Mouse (Mus musculus): ENCODE results near the gene Lor. TPM values are rescaled to one million over a fixed set of nuclear protein-coding genes. Genes with fewer than 3 reads are reported as not detected.

Lor gene
- 2.5 and 3.7 TPM in 2 replicates for polyA plus RNA-seq (2015; fragmentation: Nextera tagmentation; extraction: Ambion mirVana)

DNA sequence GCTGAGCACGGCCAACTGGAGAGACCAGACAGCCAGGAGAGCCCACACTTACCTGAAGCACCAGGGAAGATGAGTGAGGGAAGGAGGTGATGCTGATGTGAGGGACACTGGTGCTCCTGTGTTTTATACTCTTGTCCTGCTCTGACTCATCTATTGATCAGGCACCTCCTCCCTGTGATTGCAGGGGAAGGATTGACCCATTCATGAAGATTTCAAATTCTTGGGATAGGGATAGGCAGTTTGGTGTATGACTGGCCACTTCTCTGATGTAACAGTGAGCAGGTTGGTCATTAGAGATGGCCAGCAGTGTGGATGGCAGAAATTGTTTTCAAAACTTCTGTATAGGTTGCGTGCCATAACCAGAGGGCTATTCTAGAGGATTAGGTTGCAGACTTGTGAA lies at the start of gene Lor:
TSS of gene Lor (minus strand) at position 101 of the 400 bp plus-strand sequence.
- Histone ChIP-seq H3K4me1 (replicated peaks) (peaks cover 15% of the 10 kb centered on the region), H3K27ac (peak within 1 kb of the TSS; percentile 97), H3K9me3 (no peaks in the 10 kb centered on the region), H3K36me3 (no peaks in the 10 kb centered on the region), H3K4me3 (replicated peaks) (peak within 1 kb of the TSS; percentile 75), H3K27me3 (peaks cover 27% of the 10 kb centered on the region), H3K4me2 (replicated peaks) (peak within 1 kb of the TSS; percentile 79), H3K9ac (replicated peaks) (peak within 1 kb of the TSS; percentile 86)
- no peak for ATAC-seq
- 86% methylated on average over 2 of the region's 2 CpGs for WGBS

DNA sequence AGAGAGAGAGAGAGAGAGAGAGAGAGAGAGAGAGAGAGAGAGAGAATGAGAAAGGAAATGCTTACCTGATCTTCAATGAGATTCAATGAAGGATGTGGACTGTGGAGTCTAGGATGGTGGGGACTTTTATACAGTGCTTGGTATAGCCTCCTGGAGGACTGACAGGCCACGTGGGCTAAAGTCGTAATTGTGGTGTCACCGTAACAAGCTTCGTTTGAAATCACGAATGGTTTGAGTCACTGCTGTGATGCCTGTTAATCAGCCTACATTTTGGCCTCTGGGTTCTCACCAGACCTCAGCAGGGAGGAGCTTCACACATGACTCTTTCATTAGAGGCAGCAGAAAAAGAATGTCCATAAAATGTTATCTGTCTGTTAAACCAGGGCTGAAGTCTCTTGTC lies 40.9 kb upstream of the Lor start, which contains the start of gene Prr9:
TSS of gene Prr9 (minus strand) at position 101 of the 400 bp plus-strand sequence.
- H3K27ac ChIP-seq, result no peak within 1 kb of the TSS
- H3K27me3 ChIP-seq, result no peaks in the 10 kb centered on the region
- 83% methylated on average over 5 of the region's 5 CpGs for WGBS
- H3K4me2 ChIP-seq (replicated peaks), result no peak within 1 kb of the TSS
- H3K36me3 ChIP-seq, result no peaks in the 10 kb centered on the region
- no peaks in the 10 kb centered on the region for H3K9me3 ChIP-seq
- H3K9ac ChIP-seq (replicated peaks), result no peak within 1 kb of the TSS
- no peak within 1 kb of the TSS for H3K4me3 ChIP-seq (replicated peaks)
- ATAC-seq, result no peak
- H3K4me1 ChIP-seq (replicated peaks), result no peaks in the 10 kb centered on the region

DNA sequence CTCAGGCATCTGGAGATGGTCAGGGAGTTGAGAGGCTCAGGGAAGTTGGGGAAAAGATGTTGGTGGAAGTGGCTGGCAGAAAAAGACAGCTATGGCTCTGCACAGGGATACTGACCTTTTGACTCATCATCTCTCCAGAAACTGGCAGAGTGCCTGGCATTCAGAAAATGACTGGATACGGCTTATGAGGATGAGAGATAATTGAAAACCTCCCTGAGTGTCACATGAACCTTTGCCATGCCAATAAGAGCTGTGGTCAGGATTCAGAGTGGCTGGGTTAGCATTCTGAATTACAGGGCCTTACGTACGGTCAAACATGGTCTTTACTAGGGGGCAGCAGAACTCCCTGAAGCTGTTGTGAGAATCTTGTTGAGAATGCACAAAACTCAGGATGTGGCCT lies 38.0 kb upstream of the Lor start:
- ATAC-seq, result no peak
- Histone ChIP-seq H3K4me3 (replicated peaks) (no peak overlapping the region), H3K4me2 (replicated peaks) (no peak overlapping the region), H3K9me3 (no peaks in the 10 kb centered on the region), H3K36me3 (no peaks in the 10 kb centered on the region), H3K4me1 (replicated peaks) (no peaks in the 10 kb centered on the region), H3K27me3 (no peaks in the 10 kb centered on the region), H3K27ac (no peak overlapping the region), H3K9ac (replicated peaks) (no peak overlapping the region)
- WGBS, result 86% methylated on average over 3 of the region's 3 CpGs

DNA sequence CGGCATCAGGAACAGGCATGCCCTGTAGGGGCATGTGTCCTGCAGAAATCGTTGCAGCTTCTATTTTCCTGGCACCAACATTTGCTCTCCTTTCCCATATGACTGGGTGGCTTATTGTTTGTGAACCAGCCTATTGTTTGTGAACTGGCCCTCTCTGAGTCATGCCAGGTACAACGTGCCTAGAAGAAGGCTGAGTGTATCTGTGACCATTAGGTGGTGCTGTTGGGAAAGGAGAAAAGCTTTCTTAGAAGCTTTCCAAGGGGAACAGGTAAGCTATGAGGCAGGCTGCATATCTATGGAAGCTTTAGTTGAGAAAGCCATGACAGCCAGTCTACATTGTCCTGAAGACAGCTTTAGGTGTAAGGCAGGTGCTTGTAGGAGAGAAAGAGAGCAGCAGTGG lies 35.0 kb upstream of the Lor start:
- Histone ChIP-seq H3K27ac (no peak overlapping the region), H3K4me3 (replicated peaks) (no peak overlapping the region), H3K4me2 (replicated peaks) (no peak overlapping the region), H3K9ac (replicated peaks) (no peak overlapping the region), H3K4me1 (replicated peaks) (no peaks in the 10 kb centered on the region), H3K36me3 (no peaks in the 10 kb centered on the region), H3K9me3 (no peaks in the 10 kb centered on the region), H3K27me3 (no peaks in the 10 kb centered on the region)
- ATAC-seq, result peak; percentile 50; the same call in 1 of the 2 replicates
- WGBS, result 41% methylated on average over 3 of the region's 3 CpGs

DNA sequence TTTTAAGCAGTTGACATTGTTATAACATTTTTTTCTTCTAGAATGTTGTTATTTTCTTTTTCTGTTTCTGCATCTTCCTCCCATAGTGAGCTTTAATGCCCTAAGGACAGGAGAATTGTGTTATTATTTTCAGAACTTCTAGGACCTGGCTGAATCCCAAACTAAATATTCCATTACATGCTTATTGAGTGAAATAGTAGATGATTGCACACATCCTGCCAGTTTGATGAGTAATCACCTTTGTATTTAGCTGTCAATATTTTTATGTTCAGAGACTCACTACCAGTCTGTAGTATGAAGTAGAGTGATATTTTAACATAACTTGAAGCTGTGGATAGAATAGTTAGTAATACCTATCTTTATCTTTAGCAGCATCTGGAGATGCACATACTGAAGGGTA lies 28.6 kb upstream of the Lor start:
- no peak overlapping the region for H3K9ac ChIP-seq (replicated peaks)
- no peaks in the 10 kb centered on the region for H3K4me1 ChIP-seq (replicated peaks)
- H3K27ac ChIP-seq, result no peak overlapping the region
- no peaks in the 10 kb centered on the region for H3K27me3 ChIP-seq
- no peak overlapping the region for H3K4me2 ChIP-seq (replicated peaks)
- no peak overlapping the region for H3K4me3 ChIP-seq (replicated peaks)
- H3K9me3 ChIP-seq, result no peaks in the 10 kb centered on the region
- no peak for ATAC-seq
- H3K36me3 ChIP-seq, result no peaks in the 10 kb centered on the region

DNA sequence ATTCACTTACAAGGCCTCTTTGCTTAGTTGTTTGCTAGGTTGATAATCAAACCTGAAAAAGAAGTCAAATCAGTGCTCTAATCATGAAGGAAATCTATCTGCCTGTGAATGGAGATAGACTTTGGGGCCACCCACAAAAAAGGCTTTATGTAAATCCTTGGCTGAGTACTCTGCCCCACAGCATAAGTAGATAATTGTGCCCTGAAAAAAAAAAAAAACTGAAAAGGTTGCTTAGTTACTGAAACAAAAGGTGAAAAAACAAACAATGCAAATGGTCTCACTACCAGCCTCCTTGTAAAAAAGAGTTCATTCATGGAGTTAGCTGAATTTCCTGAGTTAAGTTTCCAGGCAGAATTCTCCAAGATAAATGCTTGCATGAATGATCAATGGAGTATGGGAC lies 27.8 kb upstream of the Lor start:
- no peak overlapping the region for H3K27ac ChIP-seq
- no peaks in the 10 kb centered on the region for H3K27me3 ChIP-seq
- no peaks in the 10 kb centered on the region for H3K4me1 ChIP-seq (replicated peaks)
- H3K4me3 ChIP-seq (replicated peaks), result no peak overlapping the region
- H3K9ac ChIP-seq (replicated peaks), result no peak overlapping the region
- ATAC-seq, result 0 out of 2 replicates have a peak, but pooled peaks have one; percentile 14
- no peaks in the 10 kb centered on the region for H3K9me3 ChIP-seq
- no peaks in the 10 kb centered on the region for H3K36me3 ChIP-seq
- no peak overlapping the region for H3K4me2 ChIP-seq (replicated peaks)

DNA sequence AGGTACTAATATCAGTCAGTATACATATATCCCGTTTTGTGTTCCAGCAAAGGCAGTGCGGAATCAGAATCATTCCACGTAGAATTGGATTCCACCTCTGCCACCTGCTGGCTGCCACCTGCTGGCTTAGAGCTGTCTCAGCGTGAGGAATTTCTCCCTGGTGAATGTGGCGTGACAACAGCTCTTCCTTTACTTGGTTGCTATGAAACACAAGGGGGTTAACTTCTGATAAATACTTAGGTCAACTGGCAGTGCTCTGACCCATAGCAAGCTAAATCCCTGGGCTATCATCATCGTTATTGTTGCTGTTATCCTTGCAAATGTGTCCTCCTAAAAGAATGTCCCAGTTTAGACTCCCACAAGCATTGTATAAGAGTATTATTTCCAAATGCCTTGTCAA lies 23.6 kb upstream of the Lor start:
- H3K4me2 ChIP-seq (replicated peaks), result no peak overlapping the region
- 6% methylated on average over 6 of the region's 6 CpGs for WGBS
- H3K36me3 ChIP-seq, result no peaks in the 10 kb centered on the region
- H3K27me3 ChIP-seq, result no peaks in the 10 kb centered on the region
- H3K9ac ChIP-seq (replicated peaks), result no peak overlapping the region
- no peak overlapping the region for H3K27ac ChIP-seq
- no peaks in the 10 kb centered on the region for H3K4me1 ChIP-seq (replicated peaks)
- no peaks in the 10 kb centered on the region for H3K9me3 ChIP-seq
- ATAC-seq, result peak; percentile 76; the same call in 1 of the 2 replicates
- no peak overlapping the region for H3K4me3 ChIP-seq (replicated peaks)

DNA sequence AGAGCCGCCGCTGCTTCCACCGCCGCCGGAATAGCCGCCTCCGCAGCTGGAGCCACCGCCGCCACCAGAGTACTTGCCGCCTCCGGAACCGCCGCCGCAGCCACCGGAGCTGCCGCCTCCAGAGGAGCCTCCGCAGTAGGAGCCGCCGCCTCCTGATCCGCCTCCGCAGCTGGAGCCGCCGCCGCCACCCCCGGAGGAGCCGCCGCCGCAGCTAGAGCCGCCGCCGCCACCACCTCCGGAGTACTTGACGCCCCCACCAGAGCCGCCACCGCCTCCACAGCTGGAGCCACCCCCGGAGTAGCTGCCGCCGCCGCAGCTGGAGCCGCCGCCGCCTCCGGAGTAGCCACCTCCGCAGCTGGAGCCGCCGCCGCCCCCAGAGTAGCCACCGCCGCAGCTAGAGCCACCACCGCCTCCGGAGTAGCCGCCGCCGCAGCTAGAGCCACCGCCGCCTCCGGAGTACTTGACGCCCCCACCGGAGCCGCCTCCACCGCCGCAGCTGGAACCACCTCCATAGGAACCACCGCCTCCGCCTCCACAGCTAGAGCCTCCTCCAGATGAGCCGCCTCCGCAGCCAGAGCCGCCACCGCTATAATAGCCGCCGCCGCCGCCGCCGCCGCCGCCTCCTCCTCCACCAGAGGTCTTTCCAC lies 1.5 kb downstream of the Lor start:
- under 1% methylated on average over 61 of the region's 76 CpGs for WGBS
- Histone ChIP-seq H3K4me1 (replicated peaks) (peaks cover 15% of the 10 kb centered on the region), H3K4me2 (replicated peaks) (peak overlapping the region; percentile 79), H3K36me3 (no peaks in the 10 kb centered on the region), H3K9ac (replicated peaks) (peak overlapping the region; percentile 86), H3K9me3 (no peaks in the 10 kb centered on the region), H3K4me3 (replicated peaks) (peak overlapping the region; percentile 75), H3K27ac (peak overlapping the region; percentile 97), H3K27me3 (peaks cover 27% of the 10 kb centered on the region)
- peak; percentile 78 for ATAC-seq

DNA sequence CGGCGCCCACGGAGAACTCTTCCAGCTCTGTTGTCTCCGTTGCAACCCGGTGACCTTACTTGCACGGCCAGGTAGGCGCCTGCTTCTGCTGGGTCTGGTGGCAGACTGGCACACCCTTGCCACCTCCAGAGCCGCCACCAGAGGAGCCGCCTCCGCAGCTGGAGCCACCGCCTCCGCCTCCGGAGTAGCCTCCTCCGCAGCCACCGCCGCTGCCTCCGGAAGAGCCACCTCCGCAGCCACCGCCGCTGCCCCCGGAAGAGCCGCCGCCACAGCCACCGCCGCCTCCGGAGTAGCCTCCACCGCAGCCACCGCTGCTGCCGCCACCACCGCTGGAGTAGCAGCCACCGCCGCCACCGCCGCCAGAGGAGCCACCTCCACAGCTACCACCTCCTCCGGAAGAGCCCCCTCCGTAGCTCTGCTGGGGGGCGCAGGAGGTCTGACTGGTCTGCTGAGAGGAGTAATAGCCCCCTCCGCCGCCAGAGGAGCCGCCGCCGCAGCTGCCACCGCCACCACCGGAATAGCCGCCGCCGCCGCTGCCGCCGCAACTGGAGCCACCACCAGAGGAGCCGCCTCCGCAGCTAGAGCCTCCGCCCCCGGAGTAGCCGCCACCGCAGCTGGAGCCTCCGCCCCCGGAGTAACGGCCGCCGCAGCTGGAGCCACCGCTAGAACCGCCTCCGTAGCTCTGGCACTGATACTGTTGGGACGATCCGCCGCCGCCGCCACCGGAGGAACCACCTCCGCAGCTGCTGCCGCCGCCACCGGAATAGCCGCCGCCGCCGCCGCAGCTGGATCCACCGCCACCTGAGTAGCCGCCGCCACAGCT lies 2.3 kb downstream of the Lor start:
- peak overlapping the region; percentile 75 for H3K4me3 ChIP-seq (replicated peaks)
- peak overlapping the region; percentile 97 for H3K27ac ChIP-seq
- peaks cover 15% of the 10 kb centered on the region for H3K4me1 ChIP-seq (replicated peaks)
- H3K9me3 ChIP-seq, result no peaks in the 10 kb centered on the region
- peak overlapping the region; percentile 79 for H3K4me2 ChIP-seq (replicated peaks)
- no peaks in the 10 kb centered on the region for H3K36me3 ChIP-seq
- peak; percentile 93 for ATAC-seq
- H3K27me3 ChIP-seq, result peaks cover 27% of the 10 kb centered on the region
- WGBS, result under 1% methylated on average over 63 of the region's 82 CpGs
- peak overlapping the region; percentile 86 for H3K9ac ChIP-seq (replicated peaks)

DNA sequence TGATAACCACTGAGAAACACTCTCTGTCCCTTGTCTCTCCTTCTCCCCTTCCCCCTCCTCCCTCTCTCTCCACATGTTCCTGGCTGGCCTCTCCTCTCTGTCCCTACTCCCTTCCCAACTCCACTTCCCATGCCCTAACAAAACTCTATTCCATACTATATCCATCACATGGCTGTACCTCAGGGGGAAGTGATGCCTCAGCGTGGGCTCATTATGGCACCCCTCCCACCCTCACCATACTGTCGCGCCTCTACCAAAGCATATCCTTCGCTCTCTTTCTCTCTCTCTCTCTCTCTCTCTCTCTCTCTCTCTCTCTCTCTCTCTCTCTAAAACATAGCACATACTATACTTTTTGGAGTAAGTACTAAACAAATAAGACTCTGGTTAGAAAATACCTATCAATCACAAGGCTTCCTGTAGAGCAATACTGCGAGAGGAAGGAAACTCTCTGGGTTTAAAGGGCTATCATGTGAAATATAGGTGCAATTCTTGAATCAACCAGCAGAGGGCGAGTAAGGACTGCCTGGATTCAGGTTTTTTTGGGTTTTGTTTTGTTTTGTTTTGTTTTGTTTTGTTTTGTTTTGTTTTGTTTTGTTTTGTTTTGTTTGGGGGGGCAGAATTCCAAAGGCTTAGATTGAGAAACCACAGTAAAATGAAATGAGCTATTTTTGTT lies 32.4 kb downstream of the Lor start:
- no peak overlapping the region for H3K4me3 ChIP-seq (replicated peaks)
- H3K27me3 ChIP-seq, result no peaks in the 10 kb centered on the region
- no peak for ATAC-seq
- no peaks in the 10 kb centered on the region for H3K4me1 ChIP-seq (replicated peaks)
- H3K9me3 ChIP-seq, result no peaks in the 10 kb centered on the region
- WGBS, result 59% methylated on average over 6 of the region's 6 CpGs
- no peak overlapping the region for H3K9ac ChIP-seq (replicated peaks)
- no peaks in the 10 kb centered on the region for H3K36me3 ChIP-seq
- no peak overlapping the region for H3K4me2 ChIP-seq (replicated peaks)
- H3K27ac ChIP-seq, result no peak overlapping the region

DNA sequence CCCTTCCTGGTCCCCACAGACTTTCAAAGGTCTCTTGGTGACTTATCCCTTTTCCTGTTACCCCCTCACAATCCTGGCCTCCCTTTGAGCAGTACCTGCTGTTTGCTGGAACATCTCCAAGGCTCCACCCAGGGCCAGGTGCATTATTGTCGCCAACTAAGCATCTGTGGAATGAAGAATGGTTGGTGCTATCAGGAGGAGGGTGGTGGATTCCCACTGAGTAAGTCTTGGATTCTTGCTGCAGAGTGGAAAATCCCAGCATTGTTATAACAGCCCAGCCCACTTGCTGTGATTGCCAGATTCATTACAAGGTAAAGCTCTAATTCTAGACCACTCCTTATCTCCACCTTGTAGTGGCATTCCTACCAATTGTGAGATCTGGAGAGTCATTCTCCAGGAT lies 49.0 kb downstream of the Lor start:
- H3K36me3 ChIP-seq, result no peaks in the 10 kb centered on the region
- H3K4me2 ChIP-seq (replicated peaks), result no peak overlapping the region
- H3K27ac ChIP-seq, result no peak overlapping the region
- no peaks in the 10 kb centered on the region for H3K27me3 ChIP-seq
- no peaks in the 10 kb centered on the region for H3K9me3 ChIP-seq
- H3K4me3 ChIP-seq (replicated peaks), result no peak overlapping the region
- WGBS, result 67% methylated on average over 1 of the region's 1 CpGs
- no peak for ATAC-seq
- H3K9ac ChIP-seq (replicated peaks), result no peak overlapping the region
- no peaks in the 10 kb centered on the region for H3K4me1 ChIP-seq (replicated peaks)

DNA sequence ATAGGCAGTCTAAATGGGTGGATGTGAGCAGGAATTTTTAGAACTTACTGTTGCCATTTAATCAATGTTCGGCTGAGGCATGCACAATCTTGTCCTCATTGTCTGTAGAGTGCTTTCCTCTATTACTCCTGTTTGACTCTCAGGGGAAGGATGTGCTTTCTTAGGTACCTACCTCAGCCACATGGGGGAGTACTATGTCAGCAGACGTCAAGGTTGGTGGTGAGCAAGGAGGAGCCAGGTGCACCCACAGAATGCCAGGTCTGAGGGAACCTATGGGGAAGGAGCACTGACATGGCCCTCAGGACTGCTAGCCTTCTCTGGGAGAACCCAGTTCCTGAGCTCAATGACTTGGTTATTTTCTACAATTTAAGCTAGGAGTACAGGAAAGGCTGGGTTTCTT lies 49.7 kb downstream of the Lor start:
- WGBS, result 53% methylated on average over 2 of the region's 2 CpGs
- Histone ChIP-seq H3K4me3 (replicated peaks) (no peak overlapping the region), H3K36me3 (no peaks in the 10 kb centered on the region), H3K9ac (replicated peaks) (no peak overlapping the region), H3K4me1 (replicated peaks) (no peaks in the 10 kb centered on the region), H3K9me3 (no peaks in the 10 kb centered on the region), H3K27me3 (no peaks in the 10 kb centered on the region), H3K4me2 (replicated peaks) (no peak overlapping the region), H3K27ac (no peak overlapping the region)
- no peak for ATAC-seq
